Mouse (Mus musculus): ENCODE measurements around the gene Kl. TPM values are rescaled to one million over a fixed set of nuclear protein-coding genes. Genes with fewer than 3 reads are reported as not detected.

Kl gene
- polyA plus RNA-seq, 1 experiment from 2014 or later, result 0.08 TPM

DNA sequence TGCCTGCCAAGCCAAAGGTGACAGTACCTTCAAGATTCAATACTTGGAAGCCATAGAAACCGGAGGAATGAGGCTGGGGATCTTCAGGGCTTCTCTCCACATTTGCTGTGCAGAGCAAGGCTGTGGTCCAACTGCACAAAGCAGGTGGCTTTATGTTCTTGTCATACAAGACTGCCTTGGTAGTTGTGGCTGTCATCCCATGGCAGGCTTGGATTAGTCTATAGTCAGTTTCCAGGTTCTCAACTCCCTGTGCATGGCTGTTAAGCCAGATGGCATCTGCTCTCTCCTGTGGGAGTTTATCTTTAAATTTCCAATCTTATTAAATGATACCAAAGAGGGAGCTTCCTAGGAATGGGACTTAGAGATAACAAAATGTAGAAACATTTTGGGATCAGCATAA lies 9.2 kb downstream of the Kl start:
- DNase-seq (ENCODE audit: low spot score), result no peak

DNA sequence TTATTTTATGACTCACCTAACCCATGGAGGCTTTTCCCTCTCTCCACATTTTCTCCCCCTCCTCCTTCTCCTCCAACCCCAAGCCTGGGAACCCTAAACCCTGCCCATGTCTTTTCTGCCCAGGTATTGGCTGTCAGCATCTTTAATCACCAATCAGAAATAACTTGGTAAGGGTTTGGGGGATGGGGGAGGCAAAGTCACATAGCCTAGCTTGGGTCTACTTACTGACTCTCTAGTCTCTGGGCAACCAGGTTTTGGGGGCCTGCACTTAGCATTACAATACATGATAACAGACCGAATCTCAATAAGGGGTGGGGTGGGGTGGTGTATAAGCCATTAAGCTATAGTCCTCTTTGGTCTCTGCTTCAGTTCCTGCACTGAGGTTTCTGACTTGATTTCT lies 10.3 kb downstream of the Kl start:
- no peak for DNase-seq (ENCODE audit: low spot score)

DNA sequence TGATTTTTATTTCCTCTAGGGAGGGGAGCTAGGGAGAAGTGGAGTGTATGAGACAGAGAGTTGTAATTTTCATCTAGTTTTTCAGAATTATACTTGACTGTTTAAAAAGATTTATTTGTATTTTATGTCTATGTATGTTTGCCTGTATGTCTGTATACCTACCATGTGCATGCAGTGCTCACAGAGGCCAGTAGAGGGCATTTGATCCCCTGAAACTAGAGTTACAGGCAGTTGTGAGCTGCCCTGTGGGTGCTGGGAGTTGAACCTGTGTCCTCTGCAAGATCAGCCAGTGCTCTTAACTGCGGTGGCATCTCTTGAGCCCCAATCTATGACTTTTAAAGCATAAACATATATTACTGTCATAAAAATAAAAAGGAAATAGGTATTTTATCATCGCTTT lies 15.5 kb downstream of the Kl start:
- no peak for DNase-seq (ENCODE audit: low spot score)

DNA sequence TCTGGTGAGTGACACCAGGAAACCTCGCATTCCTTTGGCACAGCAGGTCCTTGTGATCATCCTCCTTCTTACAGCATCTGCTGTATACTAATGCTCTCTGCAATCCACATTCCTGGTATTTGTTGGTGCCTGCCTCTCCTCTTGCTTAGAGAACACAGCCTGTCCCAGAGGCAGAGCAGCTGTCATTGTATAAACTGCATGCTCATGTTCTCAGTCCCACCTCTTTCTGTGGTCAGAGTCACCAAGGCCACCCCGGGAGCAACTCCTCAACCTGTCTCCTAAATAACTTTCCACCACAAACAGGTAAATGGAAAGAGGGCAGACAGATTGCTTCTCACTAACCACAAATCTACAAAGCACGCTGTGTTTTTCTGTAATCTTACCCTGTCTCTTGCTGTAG lies 18.1 kb downstream of the Kl start:
- DNase-seq (ENCODE audit: low spot score), result no peak

DNA sequence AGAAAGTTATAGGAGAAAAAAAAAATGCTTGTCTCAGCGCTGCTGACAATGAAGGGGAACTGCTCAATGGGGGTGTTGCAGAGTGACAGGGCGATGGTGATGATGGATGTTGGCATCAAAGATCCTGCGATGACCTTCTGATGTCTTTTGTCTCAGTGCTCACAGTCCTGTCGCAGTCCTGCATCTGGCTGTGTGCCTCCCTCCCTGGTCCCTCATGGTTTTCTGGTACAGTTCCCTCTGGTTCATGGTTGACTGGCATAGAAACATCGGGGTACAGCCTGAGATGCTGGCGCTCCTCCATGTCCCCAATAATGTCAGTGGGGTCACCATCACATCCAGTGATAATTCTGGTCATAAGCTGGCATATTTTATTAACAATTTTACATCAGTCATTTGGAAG lies 18.7 kb downstream of the Kl start:
- DNase-seq (ENCODE audit: low spot score), result no peak

DNA sequence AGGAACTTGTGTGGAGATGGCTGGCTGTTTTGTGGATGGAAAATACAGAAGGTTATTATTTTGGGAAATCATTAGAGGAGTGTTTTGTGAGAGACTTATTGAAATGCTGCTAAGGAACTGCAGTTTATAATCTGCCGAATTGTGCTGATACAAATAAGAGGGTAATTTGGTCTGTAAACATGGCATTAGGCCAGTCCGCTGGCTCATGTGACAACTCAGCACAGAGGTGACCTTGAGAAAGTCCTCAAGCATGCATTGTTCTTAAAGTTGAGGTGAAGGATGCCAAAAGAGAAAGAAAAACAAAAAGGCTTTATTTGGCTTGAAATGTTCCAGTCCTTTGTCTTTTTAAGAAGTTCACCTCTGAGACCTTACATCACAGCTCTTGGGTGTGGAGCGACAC lies 21.8 kb downstream of the Kl start:
- no peak for DNase-seq (ENCODE audit: low spot score)

DNA sequence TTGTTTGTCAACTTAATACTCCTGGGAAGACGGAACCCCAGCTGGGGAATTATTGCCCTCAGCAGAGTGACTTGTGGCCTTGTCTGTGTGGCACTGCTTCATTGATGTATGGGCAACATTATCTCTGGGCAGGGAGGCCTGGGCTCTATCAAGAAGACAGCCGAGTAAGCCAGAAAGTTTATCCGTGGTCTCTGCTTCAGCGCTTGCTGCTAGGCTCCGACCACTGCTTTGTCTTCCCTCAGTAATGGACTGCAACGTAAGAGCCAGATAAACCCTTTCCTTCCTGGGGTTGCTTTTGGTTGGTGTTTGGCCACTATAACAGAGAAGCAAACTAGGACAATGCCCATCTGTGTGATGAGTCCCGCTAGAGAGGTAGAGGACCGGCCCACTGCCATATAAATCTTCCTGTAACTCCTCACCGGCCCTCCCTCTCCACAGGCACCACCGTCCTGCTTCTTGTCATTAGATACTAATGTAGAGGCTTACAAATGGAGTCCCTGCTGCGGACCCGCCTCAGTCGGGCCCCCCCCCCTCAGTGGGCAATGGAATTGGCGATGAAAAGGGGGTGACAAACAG lies 25.1 kb downstream of the Kl start:
- no peak for DNase-seq (ENCODE audit: low spot score)

DNA sequence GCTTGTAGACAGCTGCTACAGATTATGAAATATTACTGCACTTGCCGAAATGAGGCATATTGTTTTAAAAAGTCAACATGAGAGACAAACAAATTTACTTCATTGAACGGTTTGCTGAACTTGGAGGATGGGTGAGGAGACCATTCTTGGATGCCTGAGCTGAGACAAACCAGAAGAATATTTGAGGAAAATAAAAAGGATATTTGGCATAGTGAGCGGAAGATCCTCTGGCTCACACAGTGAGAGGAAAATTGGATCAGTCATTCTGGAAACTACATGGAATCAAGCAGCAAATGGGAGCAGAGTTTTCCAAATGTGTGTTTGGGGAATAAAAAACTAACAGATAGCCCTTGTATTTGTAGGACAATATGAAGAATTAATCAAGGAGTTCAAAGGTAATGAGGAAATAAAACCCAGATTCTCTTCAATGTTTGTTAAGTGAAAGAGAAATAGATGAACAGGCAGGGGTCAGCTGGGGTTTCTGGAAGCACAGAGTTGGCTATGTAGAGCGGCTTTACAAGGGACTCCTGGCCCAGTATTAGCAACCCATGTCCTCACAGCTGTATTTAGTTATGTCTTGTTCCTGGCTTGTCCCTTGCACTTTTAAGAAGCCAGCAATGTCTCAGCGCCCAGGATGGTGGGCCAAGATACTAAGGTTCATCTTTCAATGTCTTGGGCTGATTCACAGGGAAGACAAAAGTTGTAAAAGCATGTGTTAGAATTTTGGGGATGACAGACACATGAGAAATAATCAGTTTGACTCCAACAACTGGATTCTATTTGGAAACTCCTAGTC lies 27.1 kb downstream of the Kl start:
- DNase-seq (ENCODE audit: low spot score), result no peak

DNA sequence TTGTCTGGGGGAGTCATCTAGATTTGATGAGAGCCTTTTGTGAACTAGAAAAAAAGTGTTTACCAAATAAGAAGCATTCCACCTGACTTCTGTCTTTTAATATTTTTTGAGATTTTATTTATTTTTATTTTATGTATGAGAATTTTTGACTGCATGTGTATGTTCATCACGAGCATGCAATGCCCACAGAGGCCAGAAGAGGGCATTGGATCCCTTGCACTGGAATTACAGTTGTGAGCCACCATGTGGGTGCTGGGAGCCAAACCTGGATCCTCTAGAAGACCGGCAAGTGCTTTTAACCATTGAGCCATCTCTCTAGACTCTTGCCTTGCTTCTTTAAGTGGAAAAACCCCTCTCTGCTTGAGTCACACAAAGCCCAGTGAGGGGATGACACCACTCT lies 29.7 kb downstream of the Kl start:
- DNase-seq (ENCODE audit: low spot score), result no peak

DNA sequence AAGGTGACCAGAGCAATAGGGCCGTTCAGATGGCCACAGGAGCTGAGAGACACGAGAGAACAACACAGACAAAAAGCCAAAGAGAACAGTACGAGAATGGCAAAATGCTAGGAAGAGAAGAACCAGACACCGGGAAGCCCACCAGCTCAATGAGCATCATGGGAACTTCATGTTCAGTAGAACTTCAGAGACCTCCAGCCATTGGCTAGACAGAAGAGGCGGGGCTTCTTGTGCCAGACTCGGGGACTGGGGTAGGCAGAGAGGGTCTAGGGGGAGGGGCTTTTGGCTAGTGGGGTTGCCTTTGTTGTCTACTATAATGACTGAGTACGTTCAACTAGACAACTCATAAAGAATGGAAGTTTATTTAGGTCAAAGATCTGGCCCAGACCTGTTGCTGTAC lies 41.7 kb downstream of the Kl start:
- no peak for DNase-seq (ENCODE audit: low spot score)

DNA sequence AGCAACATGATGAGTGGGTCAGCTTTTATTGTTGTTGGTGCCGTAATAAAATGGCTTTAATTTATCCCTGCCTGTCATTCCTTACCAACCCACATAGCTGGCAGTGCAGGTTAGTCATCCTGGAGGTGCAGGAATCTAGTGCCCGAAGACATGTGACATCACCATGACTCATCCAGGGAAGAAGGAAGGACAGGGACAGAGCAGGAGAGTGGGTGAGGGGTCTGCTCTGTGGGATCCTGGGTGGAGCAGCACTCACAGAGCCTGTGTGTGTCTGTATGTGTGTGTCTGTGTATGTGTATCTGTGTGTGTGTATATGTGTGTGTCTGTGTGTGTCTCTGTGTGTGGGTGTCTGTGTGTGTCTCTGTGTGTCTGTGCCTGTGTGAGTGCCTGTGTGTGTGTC lies 44.2 kb downstream of the Kl start:
- no peak for DNase-seq (ENCODE audit: low spot score)

DNA sequence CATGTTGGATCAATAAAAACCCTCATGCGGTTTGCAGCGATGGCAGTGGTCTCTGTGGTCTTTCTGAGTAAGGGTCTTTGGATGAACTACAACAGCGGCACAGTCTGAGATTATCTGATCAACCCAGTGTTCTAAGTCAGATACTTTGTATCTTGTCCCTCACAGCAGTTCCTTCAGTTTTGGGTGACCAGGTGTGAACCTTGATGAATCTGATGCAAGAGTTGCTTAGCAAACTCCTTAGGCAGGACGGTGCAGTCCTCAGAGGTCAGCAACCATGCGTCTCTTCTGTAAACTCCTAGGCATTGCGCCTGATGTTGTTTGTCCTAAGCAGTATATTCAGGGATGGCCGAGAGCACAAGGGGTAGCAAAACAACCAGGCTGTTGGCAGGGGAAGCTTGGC lies 48.7 kb downstream of the Kl start:
- DNase-seq (ENCODE audit: low spot score), result no peak

DNA sequence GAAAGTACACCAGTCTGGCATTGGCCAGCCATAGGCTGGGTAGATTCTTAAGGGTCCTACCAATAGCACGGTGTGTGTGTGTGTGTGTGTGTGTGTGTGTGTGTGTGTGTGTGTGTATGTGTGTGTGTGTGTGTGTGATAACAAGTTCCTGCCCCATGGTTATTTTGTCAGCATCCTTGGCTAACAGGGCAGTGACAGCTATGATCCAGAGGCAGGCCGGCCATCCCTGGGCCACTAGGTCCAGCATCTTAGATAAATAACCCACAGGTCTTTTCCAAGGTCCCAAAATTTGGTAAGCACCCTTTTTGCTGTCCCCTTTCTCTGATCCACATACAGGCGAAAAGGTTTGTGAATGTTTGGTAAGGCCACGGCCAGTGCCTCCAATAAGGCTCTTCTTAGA lies 49.6 kb downstream of the Kl start:
- DNase-seq (ENCODE audit: low spot score), result no peak

DNA sequence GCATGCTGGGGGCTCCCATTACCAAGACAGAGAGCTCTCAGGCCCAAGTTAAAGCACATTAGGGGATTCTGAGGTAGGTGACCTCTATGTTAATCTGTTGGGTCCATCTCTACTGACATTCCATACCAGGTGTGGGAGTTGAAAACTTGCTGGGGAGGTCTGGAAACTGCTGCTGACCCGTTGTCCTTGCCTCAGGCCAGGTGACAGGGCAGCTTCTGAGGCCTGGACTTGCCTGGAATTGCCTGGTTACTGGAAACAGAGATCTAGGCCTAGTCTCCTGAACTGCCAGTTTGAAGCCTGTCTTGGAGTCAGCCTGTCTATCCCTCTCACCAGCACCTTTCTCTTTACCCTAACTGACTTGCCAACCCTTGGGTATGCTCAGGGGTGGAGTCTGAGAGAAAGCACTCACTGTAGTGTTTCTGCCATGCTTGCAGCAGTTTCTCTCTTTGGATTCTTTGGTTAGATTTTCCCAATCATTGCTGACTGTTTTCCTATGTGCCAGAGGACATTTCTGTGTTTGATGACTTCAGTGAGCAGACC lies 51.9 kb downstream of the Kl start:
- no peak for DNase-seq (ENCODE audit: low spot score)

DNA sequence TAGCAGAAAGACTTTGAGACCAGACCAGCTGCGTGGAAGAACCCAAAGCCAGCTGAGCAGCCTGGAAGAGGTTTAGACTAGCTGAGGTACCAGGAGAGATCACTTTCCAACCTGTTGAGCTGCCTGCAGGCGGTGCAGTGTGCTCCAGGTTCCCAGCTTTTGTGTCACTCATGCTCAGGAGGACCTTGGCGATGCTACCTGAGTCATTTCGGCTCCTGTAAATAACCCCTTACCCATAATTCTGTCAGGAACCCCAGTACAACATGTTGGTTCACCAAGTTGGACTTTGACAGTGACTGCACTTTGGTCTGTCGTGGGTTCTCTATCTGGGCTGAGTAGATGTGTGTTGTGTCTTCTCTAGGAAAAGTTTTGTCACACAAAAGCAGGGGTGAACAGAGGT lies 66.0 kb downstream of the Kl start:
- no peak for DNase-seq (ENCODE audit: low spot score)

DNA sequence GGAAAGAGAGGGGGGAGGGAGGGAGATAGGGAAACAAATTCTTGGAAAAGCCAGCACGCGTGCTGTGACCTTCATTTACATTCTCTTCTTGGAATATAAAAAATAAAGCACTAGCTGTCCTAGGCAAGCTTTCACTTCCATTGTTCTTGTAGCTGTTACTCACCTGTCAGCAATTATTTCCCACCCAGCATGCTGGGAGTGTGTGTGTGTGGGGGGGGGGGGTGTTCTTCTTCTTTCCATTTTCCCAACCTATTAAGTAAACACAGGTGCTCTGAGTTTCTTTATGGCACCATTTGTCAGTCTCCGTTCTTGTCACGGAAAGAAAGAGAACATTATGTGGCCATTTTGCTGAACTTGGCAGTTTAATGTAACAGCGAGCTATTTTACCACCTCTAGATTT lies 66.6 kb downstream of the Kl start:
- no peak for DNase-seq (ENCODE audit: low spot score)

DNA sequence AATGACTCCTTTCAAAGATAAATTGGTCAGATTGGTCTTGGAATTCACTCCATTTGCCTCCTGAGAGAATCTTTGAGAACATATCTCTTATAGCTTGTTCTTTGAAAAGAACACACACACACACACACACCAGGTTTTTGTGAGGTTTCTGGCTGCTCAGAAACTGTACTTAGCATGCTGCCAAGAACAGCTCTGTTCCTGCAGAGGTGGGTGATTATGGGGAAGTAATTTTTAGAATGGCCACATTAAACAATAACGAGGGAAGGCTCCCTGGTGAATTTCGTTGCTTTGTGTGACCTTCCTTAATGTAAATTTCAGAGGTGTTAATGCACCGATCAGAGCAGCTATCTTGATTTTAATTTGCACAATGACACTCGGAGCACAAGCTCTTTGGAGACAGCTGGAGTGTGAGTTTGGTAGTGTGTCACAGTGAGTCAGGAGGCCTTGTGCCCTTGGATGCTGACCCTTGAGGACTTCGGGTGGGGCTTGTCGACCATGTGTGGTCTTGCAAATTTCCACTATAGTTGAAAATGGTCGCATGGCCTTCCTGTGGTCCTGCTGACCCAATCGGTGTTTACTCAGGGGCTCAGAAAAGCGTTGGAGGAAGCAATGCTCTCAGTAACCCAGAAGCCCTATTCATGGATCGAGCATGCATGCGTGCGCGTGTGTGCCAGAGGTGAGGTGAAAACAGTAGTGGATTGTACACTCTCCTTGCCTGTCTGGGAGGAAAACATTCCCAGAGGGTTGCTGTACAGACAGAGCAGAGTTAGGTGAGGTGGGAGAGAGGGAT lies 67.8 kb downstream of the Kl start:
- no peak for DNase-seq (ENCODE audit: low spot score)

DNA sequence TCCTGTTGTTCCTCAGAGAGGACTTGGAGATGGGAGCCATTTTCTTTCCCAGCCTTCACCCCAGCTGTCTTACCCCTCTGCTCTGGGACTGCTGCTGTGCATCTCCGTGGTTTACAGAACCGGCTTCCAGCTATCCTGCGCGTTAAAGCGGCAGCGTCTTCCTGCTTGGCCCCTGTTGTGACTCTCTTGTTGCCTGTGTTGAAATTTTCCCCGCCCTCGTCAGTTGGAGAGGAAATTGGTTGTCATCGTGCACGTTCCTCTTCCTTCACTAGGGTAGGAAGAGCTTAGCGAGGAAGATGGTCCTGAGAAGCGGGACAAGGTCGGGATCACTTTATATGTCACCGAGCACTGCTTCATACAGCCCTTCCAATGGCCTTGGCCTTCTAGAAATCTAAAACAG lies 68.4 kb downstream of the Kl start:
- DNase-seq (ENCODE audit: low spot score), result no peak

DNA sequence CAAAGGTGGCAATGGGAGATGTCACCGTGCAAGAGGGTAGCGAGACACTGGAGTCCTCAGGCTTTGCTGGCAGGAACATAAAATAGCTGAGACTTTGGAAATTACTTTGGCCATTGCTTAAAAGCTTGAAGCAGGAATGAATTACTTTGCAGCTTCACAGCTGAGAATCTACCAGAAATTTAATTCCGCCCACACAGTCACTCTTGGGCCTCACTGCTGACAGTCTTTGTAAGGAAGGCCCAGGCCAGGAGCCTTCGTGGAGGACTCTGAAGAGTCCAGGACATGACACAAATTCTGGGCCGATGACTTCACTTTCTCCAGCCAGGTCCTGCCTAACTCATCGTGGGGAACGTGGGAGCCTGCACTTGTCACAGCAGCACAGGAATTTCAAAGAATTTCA lies 69.6 kb downstream of the Kl start:
- DNase-seq (ENCODE audit: low spot score), result no peak

DNA sequence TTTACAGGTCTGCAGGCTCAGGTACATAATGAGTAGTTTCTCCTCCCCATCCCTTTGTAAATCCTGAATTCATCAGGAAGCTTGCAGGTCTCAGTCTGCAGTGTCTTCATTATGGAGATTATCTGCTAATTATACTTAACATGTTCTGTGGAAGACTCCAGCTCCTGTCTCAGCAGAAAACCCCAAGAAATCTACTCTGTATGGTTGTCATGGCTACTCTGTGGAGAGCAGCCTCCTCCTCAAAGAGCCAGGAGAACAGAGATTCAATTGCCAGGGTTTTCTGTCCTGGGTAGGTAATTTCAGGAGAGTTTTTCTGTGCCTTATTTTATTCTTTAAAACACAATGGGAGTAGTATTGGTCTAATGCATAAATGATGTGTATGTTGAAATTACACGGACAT lies 70.5 kb downstream of the Kl start:
- DNase-seq (ENCODE audit: low spot score), result no peak

DNA sequence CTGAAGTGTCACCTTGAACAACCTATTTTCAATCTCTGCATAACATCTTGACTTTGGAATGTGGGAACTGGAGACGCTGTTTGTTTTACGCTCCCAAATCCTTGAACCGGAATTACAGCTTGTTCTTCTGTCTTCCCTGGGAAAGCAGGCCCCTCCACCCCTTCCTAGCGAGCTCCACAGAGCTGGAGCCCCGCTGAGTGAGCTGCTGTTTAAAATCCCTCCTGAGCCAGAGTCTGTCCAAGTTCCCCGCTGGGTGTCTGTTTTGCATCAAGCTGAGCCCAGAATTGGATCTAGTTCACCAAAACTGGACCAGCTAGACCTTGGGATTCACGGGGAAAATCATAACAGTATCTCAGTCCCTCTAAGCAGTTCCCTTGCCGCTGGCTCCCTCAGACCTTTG lies 71.1 kb downstream of the Kl start:
- no peak for DNase-seq (ENCODE audit: low spot score)

DNA sequence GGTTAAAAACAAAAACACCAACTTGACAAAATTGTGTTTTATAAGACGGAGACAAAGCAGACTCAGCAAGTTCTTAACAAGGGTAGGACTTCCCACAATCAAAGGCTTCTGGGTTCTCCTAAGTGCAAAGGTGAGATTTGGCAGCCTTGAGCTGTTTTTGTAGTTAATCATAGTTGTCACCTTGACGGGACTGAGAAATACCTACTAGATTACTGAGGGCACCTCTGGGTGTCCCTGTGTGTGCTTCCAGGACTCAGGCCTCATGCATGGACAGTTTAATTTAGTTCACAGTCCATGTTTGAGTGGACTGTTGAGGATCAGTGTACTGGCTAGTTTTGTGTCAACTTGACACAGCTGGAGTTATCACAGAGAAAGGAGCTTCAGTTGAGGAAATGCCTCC lies 72.1 kb downstream of the Kl start:
- DNase-seq (ENCODE audit: low spot score), result no peak

DNA sequence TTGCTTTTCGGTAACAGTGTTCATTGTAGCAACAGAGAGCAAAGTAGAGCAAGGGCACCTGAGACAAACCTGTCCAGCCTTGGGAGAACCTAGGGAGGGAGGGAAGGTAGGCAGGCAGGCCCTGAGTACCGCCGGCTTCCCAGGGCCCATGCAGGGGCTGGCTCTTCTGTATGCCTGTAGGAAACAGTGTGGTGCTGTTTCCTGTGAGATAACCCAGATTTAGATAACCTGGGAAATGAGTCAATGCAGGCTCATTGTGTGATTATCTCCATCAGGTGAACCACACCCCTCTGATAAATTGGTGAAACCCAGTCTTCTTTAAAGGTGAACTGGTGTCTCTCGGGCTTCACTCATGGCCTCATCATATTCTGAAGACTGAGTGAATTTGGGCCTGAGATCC lies 73.7 kb downstream of the Kl start:
- no peak for DNase-seq (ENCODE audit: low spot score)

All from thymus, postnatal 0 days (tissue).